Mouse (Mus musculus) cerebellum, adult 8-10 months (tissue): ENCODE measurements around the gene Ndufb7.
"Not testable (repeated sequence)": the region's sequence is repeated elsewhere in the genome, so short reads cannot be mapped to it uniquely, and the experiment has no call there.

Experiments used
- DNase-seq: peaks from one replicate; pipeline ENCODE4 v3.0.0; 2022

The Ndufb7 gene

DNA sequence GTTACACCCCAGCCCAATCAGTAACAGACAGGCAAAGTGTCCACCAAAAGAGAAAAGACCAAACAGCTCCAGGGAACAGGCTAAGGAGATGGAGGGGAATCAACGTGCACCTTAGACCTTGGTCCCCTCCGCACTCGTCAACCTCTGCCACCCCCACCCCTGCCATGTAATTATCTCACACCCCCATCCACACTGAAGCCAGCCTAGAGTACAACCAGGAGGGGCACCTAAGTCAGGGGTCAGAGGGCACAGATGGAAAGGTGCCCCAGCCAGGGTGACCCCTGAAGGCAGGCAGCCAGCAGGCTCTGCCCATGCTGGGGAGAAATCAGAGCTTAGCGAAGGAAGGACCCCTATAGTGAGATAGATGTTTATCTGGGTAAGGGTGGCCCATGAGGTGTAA is 10.4 kb downstream of the Ndufb7 start:
- peak; percentile 9 for DNase-seq

DNA sequence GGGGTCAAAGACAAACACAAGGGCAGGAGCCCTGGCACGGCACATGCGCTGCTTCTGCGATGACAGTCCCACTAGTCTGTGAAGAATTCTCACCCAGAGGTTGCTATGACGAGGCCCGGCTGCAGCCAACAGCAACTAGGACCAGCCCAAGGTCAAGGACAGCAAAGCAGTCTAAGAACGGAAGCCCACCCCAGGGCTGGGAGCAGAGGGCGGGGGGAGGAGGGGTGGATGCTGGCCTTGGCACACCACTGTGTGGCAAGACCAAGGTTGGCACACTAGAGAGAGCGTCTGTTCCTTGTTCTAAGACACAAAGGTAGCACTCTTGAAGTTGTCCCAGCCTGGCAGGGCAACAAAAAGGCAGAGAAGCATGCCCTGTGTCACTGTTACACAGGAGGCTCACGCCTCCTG is 10.9 kb downstream of the Ndufb7 start:
- peak; percentile 14 for DNase-seq

DNA sequence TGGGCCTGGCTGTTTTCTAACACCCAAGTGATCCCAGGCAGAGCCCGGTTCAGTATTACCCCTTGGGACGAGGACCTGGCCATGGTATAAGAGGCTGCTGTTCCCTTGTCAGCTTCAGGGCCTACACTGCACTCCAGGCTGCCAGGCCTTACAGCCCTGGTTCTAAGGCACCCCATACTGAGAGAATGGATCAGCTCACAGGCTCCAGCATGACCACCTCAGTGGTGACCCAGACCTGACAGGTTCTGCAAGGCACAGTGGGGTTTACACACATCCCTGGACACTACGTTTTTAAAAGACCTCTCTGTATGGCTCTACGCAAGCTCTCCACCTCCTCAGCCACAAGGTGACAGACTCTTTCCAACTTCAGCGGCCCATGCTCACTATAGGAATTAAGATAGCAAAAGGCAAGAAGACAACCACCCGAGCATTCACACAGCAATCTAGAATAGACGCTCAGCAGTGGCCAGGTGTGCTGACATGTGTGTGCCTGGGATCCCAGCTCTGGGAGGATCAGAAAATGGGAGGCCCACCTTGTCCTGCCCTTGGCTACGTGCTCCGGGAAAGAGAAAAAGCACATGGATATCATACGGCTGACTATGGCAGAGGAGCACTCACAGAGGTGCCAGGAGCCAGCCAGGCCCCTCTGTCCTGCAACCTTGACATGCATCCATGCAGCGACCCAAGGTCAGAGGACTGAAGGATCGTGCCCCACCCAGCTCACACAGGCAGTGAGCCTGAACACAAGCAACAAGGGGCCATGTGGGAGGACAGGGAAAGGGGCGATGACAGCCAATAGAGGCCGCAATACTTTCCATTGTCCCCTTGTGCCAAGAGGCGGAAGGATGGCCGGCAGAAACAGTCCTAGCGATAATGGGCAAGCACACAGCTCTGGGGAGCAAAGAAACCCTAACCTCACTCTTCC is 11.9 kb downstream of the Ndufb7 start:
- DNase-seq, result peak; percentile 8

DNA sequence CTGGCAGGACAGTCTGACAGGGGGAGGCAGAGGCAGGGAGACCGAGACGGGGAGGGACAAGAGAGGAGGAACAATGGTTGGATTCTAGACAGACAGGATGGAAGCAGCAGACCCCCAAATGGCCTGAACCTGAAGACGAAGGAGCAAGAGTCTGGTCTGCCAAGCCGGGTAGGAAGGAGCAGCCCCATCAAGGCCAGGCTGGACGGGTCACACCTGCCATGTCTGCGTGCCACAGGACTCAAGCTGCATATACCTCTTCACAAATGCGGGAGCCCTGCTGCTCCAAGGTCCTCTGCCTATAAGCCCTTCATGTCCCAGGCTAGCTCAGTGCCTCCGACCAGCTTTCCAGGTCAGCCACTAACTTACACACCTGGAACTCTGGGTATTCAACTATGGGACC is 13.2 kb downstream of the Ndufb7 start:
- peak; percentile 3 for DNase-seq

DNA sequence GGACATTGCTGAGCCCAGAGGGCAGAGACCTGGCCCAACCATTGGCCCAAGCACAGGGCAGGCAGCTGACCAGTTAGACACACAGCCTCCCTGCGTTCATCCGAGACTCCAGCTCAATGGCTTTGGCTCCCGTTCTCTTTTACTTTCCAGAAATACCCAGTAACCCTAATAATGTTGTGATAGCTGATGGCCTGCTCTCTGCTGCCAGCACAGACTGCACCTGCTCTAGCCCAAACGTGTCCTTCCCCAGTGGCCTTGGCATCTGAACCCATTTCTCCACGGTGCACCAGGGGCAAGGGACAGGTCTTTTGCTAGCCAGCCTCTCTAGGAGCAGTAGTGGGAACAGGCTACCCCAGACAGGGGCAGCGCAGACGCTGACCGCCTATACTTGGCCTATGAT is 14.4 kb downstream of the Ndufb7 start:
- peak; percentile 11 for DNase-seq

DNA sequence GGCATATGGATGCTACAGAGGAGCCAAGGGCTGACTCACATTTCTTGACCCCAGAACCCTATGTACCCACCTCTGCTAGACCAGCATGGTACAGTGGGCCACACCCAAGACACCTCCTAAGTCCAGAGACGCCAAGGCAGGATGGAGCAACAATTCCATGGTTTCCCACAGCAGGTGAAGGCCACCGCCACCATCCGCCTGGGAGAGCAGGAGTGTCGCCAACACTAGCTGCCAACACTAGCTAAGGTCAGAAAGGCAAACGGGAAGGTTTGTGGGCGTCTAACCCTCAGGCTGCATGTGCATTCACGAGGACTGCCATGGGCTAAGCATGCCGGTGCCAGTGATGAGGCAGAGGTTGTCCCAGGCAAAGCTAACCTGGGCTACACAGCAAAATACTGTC is 15.8 kb downstream of the Ndufb7 start:
- no peak for DNase-seq

DNA sequence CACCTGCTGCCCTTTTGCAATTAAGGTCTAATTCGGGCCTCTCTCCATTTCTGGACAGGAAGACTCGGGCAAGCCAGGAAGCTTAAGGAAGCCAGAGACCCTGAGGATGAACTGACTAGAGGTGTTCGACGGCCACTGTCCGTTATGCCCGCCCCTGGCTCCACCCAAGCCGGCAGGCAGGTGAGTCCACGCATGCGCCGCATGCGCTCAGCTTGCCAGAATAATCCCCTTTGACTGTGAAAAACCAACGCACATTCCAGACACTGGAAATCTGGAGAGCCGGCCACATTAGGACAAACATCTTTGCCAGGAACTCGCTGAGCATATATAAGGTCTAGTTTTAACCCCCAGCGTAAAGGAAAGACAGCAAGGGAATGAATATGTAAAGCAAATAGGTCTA is 16.8 kb downstream of the Ndufb7 start:
- DNase-seq, result no peak

DNA sequence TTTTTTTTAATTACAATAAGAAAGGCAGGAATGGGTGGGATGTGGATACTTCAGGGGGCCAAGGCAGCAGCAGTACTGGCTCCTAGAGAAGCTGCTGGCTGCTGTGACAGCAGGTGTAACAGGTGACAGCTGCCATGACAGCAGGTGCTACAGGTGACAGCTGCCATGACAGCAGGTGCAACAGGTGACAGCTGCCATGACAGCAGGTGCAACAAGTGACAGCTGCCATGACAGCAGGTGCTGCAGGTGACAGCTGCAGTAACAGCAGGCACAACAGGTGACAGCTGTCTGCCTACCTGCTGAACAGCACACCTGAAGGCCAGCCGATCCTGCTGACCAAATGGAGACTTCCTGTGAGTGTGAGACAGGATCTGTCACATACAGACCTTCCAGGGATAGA is 18.3 kb downstream of the Ndufb7 start:
- peak; percentile 54 for DNase-seq

DNA sequence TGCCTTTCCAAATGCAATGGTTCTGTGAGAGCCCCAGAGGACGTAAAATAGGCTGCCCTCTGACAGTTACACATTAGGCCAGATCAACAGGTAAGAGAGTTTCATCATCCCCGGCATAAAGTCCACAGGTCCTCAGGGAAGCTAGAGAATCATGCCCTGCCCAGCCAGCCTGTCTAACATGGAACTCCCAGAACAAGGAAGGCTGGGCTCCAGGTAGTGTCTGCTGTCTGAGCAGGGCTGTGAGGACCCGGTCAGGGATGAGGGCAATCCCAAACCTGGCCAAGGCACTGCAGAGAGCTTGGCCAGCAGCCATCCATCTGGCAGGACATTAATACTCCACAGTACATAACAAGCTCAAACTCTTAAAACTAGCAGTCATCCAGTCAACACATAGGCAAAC is 18.9 kb downstream of the Ndufb7 start:
- peak; percentile 53 for DNase-seq

DNA sequence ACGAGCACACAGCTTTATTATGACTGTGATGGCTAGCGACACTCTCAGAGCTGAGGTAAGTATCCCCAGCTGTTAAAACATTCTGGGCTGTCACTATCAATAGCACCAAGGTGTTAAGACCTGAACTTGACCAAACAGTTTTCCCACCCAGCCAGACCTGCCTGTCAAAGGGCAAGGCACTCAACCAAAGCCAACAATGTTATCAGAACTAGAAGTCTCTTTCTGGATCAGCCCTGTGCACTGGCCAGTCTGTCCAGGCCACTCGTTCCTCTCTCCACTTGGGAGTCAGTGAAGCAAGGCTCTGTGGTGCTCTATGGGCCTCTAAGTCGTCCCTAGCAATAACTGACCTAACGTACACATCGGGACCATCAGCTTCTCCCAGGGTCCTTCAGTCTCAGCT is 21.2 kb downstream of the Ndufb7 start:
- no peak for DNase-seq

DNA sequence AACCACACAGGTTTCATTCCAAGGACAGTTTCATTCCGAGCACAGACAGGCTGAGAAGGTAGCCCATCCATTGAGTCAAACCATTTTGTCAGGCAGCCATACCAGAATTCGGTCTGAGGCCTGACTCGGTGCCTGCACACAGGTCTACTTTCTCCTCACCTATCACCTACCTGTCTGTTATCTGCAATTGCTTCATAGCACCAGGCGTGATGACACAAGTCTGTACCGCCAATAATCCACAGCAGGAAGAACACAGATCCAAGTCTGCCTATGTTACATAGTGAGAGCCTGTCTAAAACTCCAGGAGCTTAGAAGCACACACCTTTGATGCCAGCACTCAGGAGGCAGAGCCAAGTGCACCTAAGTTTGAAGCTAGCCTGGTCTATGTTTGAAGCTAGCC is 22.4 kb downstream of the Ndufb7 start:
- DNase-seq, result no peak

DNA sequence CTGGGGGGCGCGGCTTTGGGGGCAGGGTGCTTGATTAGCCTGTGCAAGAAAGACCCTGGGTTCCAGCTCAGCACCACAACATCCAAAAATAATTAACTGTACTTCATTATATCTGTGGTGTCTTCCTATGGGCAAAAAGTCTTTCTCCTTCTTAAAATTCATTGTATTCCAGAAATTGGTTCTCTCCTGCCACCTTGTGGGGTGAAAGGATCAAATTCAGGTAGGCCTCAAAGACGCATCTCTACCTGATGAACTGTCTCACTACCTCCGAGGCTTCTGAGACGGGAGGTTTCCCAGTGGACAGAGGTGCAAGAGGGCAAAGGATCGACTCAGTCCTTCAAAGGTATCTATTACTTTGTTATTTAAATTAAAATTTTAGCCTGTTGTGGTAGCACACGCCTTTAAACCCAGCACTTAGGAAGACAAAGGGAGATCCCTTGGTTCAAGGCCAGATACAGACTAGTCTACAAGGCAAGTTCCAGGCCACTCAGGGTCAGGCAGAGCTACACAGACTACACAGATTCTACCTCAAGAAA is 24.1 kb downstream of the Ndufb7 start:
- no peak for DNase-seq

DNA sequence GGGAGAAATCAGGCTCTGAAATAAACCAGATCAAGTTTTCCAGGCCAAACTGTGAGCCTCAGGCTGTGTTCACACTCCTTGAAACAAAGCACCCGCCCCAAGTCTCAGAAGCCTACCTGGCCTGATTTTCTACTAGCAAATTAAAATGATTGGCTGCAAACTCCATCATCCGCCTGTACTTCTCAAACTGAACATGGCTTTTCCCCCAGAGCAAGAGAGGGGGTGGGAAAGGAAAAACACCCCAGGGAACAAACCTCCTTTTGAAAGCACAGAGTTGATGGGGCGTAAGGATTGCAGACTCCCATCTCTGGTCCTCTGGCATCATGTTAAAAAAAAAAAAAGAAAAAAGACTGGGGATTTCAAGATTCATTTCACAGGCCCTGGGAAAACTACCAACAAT is 26.2 kb downstream of the Ndufb7 start:
- DNase-seq, result no peak

DNA sequence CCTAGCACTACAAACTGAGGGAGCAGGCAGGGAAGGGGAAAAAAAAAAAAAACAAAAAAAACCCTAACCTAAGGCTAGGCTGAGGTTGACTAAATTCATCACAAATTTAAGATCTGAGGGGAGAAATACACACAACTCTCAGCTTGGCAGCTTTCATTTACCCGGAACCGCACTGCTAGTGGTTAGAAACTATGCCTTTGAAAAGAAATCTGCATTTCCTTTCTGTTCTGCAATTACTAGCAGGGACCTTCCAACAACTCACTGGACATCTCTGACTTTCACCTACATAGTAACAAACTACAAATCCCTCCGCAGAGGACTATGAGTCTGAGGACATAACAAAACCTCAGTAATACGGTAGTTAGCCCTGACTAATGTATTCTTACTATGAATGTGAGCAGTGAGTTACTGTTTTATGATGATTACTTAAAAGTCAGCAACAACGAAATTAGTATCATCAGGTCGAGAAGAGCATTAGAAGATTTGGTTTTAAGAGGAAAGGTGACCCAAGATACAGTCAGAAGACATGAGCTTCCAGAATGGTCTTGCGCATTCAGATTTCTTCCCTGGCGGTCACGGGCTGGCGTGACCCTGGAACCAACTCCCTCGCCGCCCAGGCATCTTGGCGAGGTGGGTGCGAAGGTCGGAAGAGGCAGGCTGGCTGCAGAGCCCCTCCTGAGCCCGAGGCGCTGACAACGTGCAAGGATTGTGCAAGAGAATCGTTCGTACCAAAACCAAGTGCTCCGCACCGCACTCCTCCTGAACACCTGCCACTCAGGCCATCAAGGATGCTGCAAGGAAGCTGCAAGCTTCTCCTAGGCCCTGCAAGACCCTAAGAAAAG is 27.1 kb downstream of the Ndufb7 start:
- no peak for DNase-seq

DNA sequence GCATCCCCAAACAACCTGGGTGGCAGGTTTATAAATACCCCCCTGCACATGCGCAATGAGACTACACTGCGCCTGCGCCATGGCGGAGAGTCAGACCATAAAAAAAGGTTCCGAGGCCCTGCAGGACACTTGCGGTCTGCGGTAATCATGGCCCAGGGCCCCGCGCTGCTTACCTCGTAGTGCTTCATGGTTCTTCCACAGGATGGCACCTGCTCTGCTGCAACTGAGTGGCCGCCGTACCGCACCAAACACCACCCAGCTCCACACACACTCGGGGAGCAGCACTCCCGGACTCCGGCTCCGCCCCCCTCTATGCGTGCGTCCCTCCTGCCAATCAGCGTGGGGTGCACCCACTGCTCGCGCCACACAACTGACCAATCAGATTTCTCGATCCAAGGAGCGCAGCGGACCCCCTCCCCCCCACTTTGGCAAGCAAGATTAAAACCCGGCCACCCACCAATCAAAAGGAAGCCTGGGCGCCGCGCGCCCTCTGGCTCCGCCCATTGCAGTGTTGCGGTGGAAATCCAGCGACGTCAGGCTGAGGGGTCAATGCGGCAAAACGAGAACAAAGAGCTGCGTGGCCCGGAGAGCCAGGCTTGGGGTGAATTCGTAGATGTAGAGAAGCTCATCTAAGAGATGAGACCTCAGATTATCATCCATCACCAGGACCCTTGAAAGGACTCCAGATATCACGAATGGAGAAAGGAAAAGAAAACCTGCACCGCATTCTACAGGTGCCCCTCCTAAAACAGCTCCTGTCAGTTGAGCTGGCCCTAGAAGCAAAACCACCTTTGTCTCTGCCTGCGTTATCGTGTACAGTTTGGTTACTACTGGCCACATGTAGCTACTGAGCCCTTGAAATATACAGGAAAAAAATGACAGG is 27.9 kb downstream of the Ndufb7 start:
- peak; percentile 98 for DNase-seq

DNA sequence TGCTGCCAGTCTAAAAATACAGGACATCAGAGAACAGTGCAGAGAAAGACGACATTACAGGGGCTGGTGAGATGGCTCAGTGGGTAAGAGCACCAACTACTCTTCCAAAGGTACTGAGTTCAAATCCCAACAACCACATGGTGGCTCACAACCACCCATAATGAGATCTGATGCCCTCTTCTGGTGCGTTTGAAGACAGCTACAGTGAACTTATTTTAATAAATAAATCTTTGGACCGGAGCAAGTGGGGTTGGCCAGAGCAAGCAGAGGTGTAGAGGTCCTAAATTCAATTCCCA is 28.5 kb downstream of the Ndufb7 start:
- not testable (repeated sequence) for DNase-seq

DNA sequence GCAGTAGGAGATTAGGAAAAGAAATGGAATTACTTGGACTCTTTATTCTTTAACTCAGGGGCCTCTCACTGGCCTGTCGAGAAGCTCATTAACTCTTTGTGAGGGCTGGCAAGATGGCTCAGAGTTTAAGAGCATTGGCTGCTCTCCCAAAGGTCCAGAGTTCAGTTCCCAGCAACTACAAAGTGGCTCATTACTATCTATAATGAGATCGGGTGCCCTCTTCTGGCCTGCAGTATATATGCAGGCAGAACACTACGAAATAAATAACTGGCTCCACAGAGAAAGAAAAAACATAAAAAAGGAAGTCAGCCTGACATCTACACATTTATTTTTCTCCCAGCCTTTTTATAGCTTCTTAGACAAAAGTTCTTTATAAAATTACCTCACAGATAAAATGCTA is 29.9 kb downstream of the Ndufb7 start:
- no peak for DNase-seq

DNA sequence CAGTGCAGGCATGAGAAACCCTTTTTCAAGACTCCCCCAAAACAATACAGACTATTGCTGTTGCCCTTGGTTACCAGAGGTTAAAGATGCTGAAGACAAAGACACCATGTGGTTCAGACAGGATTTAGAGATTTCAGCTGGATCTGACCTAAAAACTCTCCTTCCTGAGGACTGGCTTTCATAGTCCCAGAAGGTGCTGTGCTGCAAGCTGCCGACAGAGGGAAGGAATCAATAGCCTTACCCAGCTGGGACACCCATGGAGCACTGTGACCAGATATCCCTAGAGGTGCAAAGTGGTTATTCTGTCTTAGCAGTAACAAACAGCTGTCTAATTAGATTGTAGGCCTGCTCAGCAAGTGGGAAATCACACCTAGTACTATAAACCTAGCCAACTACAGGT is 31.7 kb downstream of the Ndufb7 start:
- no peak for DNase-seq

DNA sequence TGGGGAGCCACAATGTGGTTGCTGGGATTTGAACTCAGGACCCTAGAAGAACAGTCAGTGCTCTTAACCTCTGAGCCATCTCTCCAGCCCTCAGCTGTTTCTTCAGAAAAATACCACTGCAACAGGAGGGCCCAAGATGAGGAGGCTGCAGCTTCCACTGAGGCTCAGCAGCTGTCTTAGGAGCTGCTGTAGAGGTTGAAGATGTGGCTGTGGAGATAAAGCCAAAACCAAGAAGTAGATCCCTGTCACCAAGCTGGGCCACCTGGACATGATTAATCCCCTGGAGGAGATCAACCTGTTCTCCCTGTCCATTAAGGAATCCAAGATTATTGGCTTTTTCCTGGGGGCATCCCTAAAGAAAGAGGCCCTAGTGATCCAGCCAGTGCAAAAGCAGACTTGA is 33.3 kb downstream of the Ndufb7 start:
- DNase-seq, result no peak

DNA sequence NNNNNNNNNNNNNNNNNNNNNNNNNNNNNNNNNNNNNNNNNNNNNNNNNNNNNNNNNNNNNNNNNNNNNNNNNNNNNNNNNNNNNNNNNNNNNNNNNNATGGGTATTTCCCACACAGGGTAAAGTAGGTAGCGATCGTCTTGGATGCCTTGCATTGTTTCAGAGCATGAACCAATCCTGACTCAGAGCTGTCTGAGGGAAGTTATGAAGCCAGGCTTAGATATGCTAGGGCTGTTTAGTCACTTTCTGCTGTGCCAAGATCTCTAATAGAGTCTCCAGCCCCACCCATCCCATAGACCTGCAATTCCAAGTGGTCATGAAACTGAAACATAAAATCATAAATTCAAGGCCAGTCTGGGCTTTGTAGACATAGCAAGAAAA is 36.2 kb downstream of the Ndufb7 start:
- no peak for DNase-seq

DNA sequence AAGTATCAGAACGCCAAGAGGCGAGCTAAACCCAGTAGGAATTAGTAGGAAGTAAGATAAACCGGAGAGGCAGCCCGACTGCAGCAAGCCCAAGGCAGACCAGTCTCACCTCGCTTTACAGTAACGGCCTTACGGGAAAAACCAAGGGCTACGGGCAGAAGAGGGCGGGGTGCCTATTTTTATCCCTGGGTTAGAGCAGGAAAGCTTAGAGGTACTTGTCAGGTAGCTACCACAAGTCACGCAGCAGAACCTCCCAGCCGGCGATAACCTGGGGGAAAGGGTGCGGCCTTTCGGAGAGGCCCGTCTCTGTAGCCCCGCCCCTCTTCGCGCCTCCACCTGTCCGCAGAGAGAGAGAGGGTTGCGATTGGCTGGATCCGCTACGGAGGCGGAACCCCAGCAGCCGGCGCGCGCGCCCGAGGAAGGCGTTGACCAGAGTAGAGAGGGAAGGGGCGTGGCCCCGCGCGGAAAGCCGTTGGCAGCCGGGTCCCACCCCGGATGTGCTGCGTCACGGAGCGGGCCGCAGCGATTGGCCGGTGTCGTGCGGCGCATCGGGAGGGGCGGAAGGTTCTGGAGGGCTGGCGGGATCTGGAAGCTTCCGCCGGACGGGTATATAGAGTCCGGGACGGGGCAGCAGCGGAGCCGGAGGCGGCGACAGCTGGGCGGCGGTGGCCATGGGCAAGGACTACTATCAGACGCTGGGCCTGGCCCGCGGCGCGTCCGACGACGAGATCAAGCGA is 41.4 kb downstream of the Ndufb7 start, which contains the start of the genes Tecr and Dnajb1:
Tecr (minus strand) TSS at position 311 of the 737 bp plus-strand sequence.
Dnajb1 (plus strand) TSS at position 533 of the 737 bp plus-strand sequence.
- DNase-seq, result peak; percentile 99

DNA sequence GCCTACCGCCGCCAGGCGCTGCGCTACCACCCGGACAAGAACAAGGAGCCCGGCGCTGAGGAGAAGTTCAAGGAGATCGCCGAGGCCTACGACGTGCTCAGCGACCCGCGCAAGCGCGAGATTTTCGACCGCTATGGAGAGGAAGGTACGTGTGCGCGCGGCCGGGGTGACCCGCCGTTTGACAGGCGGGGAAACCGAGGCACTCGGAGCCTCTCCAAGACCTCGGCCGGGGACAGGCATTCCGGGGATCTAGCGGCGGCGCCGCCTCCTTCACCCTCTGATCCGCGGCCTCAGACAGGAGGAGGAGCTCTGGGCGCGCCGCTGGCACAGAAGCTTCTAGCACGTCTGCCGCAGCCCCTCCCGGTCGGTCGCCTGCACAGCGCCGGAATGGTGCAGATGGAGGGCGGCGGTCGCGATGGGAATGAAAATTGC is 41.9 kb downstream of the Ndufb7 start:
- no peak for DNase-seq
